Mouse (Mus musculus): ENCODE results near the gene Ints11. TPM values are rescaled to one million over a fixed set of nuclear protein-coding genes. Genes with fewer than 3 reads are reported as not detected.

Ints11 gene
- total and polyA plus RNA-seq, 2 experiments from 2014 or later = 20.0 to 25.1 TPM

DNA sequence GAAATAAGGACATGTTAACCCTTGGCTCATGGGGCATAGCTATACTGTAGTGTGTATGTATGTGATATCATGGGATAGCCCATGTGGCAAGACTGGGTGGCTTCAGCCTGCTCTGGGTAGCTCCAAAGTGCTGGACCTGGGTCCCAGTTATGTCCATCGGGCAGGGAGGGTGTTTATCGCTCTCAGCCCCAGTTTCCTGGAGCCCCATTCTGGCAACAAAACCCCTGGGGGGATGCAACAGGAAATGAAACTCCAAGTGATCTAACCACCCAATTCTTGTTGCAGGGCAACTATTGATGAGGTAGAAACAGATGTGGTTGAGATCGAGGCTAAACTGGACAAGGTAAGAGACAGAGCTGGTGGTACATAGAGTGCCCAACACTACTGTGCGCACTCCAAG, 26.5 kb downstream of the Ints11 start:
- ATAC-seq (ENCODE audit: insufficient read depth, low read depth) = no peak
- 78% methylated on average over 4 of the region's 4 CpGs for WGBS

DNA sequence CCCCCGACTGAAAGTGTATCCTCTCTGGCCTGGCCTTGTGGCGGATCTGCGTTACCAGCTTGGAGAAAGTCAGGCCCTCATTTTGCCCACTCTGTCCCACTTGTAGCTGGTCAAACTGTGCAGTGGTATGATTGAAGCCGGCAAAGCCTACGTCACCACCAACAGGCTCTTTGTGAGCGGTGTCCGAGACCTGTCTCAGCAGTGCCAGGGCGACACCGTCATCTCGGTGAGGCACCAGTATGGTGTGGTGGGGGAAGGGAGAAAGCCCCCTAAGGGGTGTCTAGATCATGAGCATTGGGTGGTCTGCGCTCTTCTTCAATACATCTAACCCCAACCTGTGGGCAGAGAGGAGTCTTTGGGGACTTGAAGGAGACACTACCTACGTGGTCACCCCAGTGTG, 27.1 kb downstream of the Ints11 start:
- no peaks in the 10 kb centered on the region for H3K27me3 ChIP-seq (ENCODE audit: control insufficient read depth, insufficient read depth, low read length)
- no peak overlapping the region for H3K27ac ChIP-seq (ENCODE audit: low read depth)
- no peaks in the 10 kb centered on the region for H3K9me3 ChIP-seq (replicated peaks; ENCODE audit: control insufficient read depth, low read length)
- no peak for DNase-seq (ENCODE audit: low spot score)
- TF ChIP-seq EP300 (IDR thresholded peaks at IDR 0.05; ENCODE audit: low read depth) (no peak), CTCF (IDR thresholded peaks at IDR 0.05; ENCODE audit: low read depth) (no peak)
- H3K4me3 ChIP-seq (ENCODE audit: low read depth, low read length) = no peak overlapping the region
- ATAC-seq (ENCODE audit: insufficient read depth, low read depth) = no peak
- H3K9ac ChIP-seq (replicated peaks; ENCODE audit: low read depth, low read length) = no peak overlapping the region
- 96% methylated on average over 12 of the region's 12 CpGs for WGBS
- peaks cover 25% of the 10 kb centered on the region for H3K4me1 ChIP-seq (ENCODE audit: control insufficient read depth, insufficient read depth)
- no peak overlapping the region for H3K4me2 ChIP-seq (ENCODE audit: low read depth, low read length)
- peaks cover 28% of the 10 kb centered on the region for H3K36me3 ChIP-seq (replicated peaks; ENCODE audit: control insufficient read depth, insufficient read depth, low read length)

More for the DNA sequence above, 26.5 kb downstream of the Ints11 start:
- no peak for DNase-seq (ENCODE audit: low spot score)
- peaks cover 28% of the 10 kb centered on the region for H3K36me3 ChIP-seq (replicated peaks; ENCODE audit: control insufficient read depth, insufficient read depth, low read length)
- H3K27me3 ChIP-seq (ENCODE audit: control insufficient read depth, insufficient read depth, low read length) = no peaks in the 10 kb centered on the region
- peaks cover 25% of the 10 kb centered on the region for H3K4me1 ChIP-seq (ENCODE audit: control insufficient read depth, insufficient read depth)
- H3K27ac ChIP-seq (ENCODE audit: low read depth) = no peak overlapping the region
- H3K9ac ChIP-seq (replicated peaks; ENCODE audit: low read depth, low read length) = no peak overlapping the region
- no peak for TF ChIP-seq CTCF (IDR thresholded peaks at IDR 0.05; ENCODE audit: low read depth)
- TF ChIP-seq EP300 (IDR thresholded peaks at IDR 0.05; ENCODE audit: low read depth) = no peak
- H3K9me3 ChIP-seq (replicated peaks; ENCODE audit: control insufficient read depth, low read length) = no peaks in the 10 kb centered on the region
- no peak overlapping the region for H3K4me2 ChIP-seq (ENCODE audit: low read depth, low read length)
- H3K4me3 ChIP-seq (ENCODE audit: low read depth, low read length) = no peak overlapping the region

GRCm38 (mm10) chr4:155898318-155898717, 29.0 kb downstream of the Ints11 start:
- Histone ChIP-seq H3K4me2 (ENCODE audit: low read depth, low read length) (no peak overlapping the region), H3K36me3 (replicated peaks; ENCODE audit: control insufficient read depth, insufficient read depth, low read length) (peaks cover 46% of the 10 kb centered on the region), H3K9me3 (replicated peaks; ENCODE audit: control insufficient read depth, low read length) (no peaks in the 10 kb centered on the region), H3K27ac (ENCODE audit: low read depth) (no peak overlapping the region), H3K4me1 (ENCODE audit: control insufficient read depth, insufficient read depth) (peaks cover 29% of the 10 kb centered on the region), H3K27me3 (ENCODE audit: control insufficient read depth, insufficient read depth, low read length) (no peaks in the 10 kb centered on the region), H3K4me3 (ENCODE audit: low read depth, low read length) (no peak overlapping the region), H3K9ac (replicated peaks; ENCODE audit: low read depth, low read length) (no peak overlapping the region)
- DNase-seq (ENCODE audit: low spot score) = no peak
- TF ChIP-seq CTCF (IDR thresholded peaks at IDR 0.05; ENCODE audit: low read depth) (no peak), EP300 (IDR thresholded peaks at IDR 0.05; ENCODE audit: low read depth) (no peak)
- no peak for ATAC-seq (ENCODE audit: insufficient read depth, low read depth)
- 88% methylated on average over 2 of the region's 2 CpGs for WGBS

GRCm38 (mm10) chr4:155899355-155899754, 30.0 kb downstream of the Ints11 start:
- Histone ChIP-seq H3K27me3 (ENCODE audit: control insufficient read depth, insufficient read depth, low read length) (no peaks in the 10 kb centered on the region), H3K4me2 (ENCODE audit: low read depth, low read length) (no peak overlapping the region), H3K9ac (replicated peaks; ENCODE audit: low read depth, low read length) (no peak overlapping the region), H3K9me3 (replicated peaks; ENCODE audit: control insufficient read depth, low read length) (no peaks in the 10 kb centered on the region), H3K27ac (ENCODE audit: low read depth) (no peak overlapping the region), H3K36me3 (replicated peaks; ENCODE audit: control insufficient read depth, insufficient read depth, low read length) (peaks cover 53% of the 10 kb centered on the region), H3K4me3 (ENCODE audit: low read depth, low read length) (no peak overlapping the region), H3K4me1 (ENCODE audit: control insufficient read depth, insufficient read depth) (peaks cover 21% of the 10 kb centered on the region)
- DNase-seq (ENCODE audit: low spot score) (no peak), ATAC-seq (ENCODE audit: insufficient read depth, low read depth) (no peak)
- 81% methylated on average over 7 of the region's 7 CpGs for WGBS
- TF ChIP-seq CTCF (IDR thresholded peaks at IDR 0.05; ENCODE audit: low read depth) = no peak
- no peak for TF ChIP-seq EP300 (IDR thresholded peaks at IDR 0.05; ENCODE audit: low read depth)

- TF ChIP-seq CTCF (IDR thresholded peaks at IDR 0.05; ENCODE audit: low read depth) (no peak), EP300 (IDR thresholded peaks at IDR 0.05; ENCODE audit: low read depth) (peak; percentile 38; the same call in 1 of the 2 replicates)
- Histone ChIP-seq H3K4me2 (ENCODE audit: low read depth, low read length) (0 out of 2 replicates have a peak overlapping the region, but pooled peaks have one; percentile 1), H3K4me3 (ENCODE audit: low read depth, low read length) (no peak overlapping the region), H3K27me3 (ENCODE audit: control insufficient read depth, insufficient read depth, low read length) (no peaks in the 10 kb centered on the region), H3K27ac (ENCODE audit: low read depth) (0 out of 2 replicates have a peak overlapping the region, but pooled peaks have one; percentile 21), H3K36me3 (replicated peaks; ENCODE audit: control insufficient read depth, insufficient read depth, low read length) (peaks cover 67% of the 10 kb centered on the region), H3K9ac (replicated peaks; ENCODE audit: low read depth, low read length) (no peak overlapping the region), H3K9me3 (replicated peaks; ENCODE audit: control insufficient read depth, low read length) (no peaks in the 10 kb centered on the region), H3K4me1 (ENCODE audit: control insufficient read depth, insufficient read depth) (peaks cover 12% of the 10 kb centered on the region; the same call in 1 of the 2 replicates)
- ATAC-seq (ENCODE audit: insufficient read depth, low read depth) = peak; percentile 77
- 13% methylated on average over 3 of the region's 3 CpGs for WGBS
- peak; percentile 72 for DNase-seq (ENCODE audit: low spot score)
Measured at GRCm38 (mm10) chr4:155901205-155901604, 31.9 kb downstream of the Ints11 start.

DNA sequence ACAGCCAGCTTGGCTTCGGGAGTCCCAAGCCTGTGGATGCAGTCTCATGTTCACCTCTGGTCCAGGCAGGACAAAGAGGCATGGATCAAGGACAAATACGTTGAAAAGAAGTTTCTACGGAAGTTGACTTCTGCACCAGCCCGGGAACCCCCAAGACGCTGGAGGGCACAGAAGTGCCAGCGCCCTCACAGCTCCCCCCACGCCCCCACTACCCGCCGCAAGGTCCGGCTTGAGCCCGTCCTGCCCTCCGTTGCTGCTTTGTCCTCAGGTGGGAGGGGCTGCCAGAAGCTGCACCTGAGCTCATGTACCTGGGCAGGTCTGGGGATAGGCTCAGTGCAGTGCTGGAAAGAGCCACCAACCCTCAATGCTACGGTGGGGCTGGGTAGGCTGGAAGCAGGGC, 33.9 kb downstream of the Ints11 start:
- Histone ChIP-seq H3K4me2 (ENCODE audit: low read depth, low read length) (no peak overlapping the region), H3K4me1 (ENCODE audit: control insufficient read depth, insufficient read depth) (peaks cover 12% of the 10 kb centered on the region; the same call in 1 of the 2 replicates), H3K36me3 (replicated peaks; ENCODE audit: control insufficient read depth, insufficient read depth, low read length) (peaks cover 60% of the 10 kb centered on the region), H3K27ac (ENCODE audit: low read depth) (no peak overlapping the region), H3K9me3 (replicated peaks; ENCODE audit: control insufficient read depth, low read length) (no peaks in the 10 kb centered on the region), H3K9ac (replicated peaks; ENCODE audit: low read depth, low read length) (no peak overlapping the region), H3K27me3 (ENCODE audit: control insufficient read depth, insufficient read depth, low read length) (no peaks in the 10 kb centered on the region), H3K4me3 (ENCODE audit: low read depth, low read length) (no peak overlapping the region)
- WGBS = 94% methylated on average over 13 of the region's 13 CpGs
- DNase-seq (ENCODE audit: low spot score) (no peak), ATAC-seq (ENCODE audit: insufficient read depth, low read depth) (no peak)
- TF ChIP-seq CTCF (IDR thresholded peaks at IDR 0.05; ENCODE audit: low read depth) (no peak), EP300 (IDR thresholded peaks at IDR 0.05; ENCODE audit: low read depth) (no peak)

Data from heart, postnatal 0 days (tissue).